Mouse (Mus musculus) layer of hippocampus, adult 11-12 months (tissue): ENCODE data around the gene Gm20388.

Source experiments
- DNase-seq: peaks from one replicate; pipeline ENCODE4 v3.0.0; 2022; ENCODE audit warnings: low spot score

Gm20388 gene

DNA sequence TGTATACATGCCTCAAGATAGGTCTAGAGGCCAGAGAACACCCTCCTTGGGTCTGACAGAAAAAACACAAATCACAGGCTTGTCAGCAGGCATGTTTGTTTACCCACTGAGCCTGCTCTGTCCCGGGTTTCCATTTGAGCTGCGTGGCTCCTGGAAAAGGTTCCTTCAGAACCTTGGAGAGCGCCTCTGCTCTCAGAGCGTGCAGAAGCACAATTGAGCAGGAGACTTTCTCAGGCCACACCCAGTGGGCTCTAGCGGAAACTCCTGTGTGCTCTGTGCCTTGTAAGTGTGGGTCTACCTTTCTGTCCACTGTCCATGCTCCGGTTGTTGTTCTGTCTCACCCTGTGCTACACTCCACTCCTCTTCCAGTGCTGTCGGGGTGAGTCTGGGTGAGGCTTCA, 1825.6 kb downstream of the Gm20388 start:
- DNase-seq, result no peak

DNA sequence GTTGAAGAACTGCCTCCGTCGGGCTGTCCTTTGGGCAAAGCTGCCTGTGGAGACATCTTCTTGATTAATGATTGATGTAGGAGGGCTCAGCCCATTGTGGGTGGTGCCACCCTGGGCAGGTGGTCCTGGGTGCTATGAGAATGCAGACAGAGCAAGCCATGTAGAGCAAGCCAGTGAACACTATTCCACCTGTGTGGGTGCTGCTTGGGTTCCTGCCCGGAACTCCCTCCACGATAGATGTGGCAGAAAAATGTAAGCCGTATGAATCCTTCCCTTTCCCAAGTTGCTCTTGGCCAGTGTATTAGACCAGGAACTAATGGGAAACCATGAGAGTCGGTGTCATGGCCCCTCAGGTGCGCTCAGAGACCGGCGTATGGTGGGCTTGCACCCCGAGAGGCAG, 1830.1 kb downstream of the Gm20388 start:
- DNase-seq, result no peak

DNA sequence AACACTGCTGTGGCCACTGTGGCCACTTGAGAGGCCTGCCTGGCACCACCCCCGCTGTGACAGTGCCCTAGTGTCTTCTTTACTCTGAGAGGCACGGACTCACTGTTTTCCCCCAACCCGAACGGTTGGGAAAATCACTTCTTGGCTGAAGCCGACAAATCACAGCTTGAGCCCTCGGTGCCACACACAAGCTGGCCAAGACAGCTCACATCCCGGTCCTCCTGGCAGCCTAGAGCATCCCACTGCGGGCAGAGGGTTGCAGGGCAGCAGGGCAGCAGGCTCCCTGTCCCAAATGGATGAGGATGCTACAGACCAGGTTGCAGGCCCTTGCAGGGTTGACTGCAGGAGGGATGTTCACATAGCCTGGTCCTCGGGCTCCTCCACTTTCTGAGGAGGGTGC, 1838.9 kb downstream of the Gm20388 start:
- no peak for DNase-seq

DNA sequence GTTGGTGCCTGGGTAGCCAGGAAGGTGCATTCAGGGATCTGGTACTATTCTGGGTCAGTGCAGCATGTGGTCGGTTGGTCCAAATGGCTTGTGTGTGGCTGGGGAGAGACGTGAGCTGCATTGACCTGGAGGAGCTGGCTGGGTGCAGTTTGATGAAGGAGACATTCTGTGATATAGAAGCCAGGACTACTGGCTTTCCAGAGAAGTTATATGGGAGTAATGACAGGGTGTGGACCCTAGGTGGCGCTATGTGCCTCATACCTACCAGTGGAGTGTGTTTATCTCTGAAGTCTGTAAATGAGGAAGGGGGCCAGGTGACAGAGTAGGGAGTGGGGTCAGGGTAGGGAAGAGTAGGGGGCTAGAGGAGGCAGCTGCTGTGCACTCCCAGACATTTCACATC, 1839.9 kb downstream of the Gm20388 start:
- DNase-seq, result no peak

DNA sequence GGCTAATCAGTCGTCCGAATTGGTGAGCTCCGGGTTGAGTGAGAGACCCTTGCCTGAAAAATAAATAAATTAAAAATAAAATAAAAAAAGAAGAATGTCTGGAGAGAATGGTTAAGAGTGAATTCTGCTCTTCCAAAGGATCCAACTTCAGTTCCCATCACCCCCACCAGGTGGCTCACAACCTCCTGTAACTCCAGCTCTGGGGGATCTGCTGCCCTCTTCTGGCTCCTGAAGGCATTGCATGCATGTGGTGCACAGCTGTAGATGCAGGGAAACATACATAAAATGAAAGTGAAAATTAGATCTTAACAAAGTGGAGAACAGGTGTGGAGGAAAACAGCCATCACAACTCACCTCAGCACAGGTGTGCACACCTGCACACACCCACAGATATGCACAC, 1840.8 kb downstream of the Gm20388 start:
- peak; percentile 71 for DNase-seq

DNA sequence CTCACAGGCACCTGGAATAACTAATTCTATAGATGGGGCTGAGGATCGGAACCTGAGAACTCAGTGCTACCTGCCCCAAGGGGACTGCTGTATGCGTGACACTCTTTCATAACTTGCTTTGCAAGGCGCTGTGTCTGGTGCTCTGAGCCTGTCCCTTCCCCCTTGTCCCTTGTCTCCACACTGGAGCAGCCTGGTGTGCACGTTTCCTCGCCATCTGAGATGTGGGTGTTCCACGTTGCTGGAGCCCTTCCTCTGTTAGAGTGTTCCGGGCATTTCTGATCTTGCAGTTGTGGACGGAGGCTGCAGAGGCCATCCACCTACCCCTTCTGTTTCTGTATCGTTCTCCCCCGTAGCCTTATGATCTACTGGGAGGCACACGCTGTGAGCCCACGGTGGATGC, 1847.8 kb downstream of the Gm20388 start:
- no peak for DNase-seq

DNA sequence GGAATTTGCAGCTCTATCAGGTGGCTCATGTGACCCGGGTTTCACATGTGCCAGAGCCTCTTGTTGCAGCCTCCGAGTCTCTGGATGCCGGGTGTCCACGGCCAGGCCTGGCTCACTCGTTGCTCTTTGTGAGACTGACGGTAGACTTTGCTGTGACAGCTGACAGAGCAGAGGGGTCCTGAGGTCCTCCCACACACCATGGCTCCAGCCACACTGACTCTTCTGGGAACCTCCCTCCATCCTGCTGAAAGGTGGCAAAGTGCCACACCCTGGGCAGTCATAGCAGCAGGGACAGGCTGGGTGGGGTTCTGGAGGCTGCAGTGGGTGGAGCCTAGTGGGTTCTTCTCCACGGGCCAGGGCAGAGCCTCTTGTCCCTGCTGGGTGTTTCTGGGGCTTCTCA, 1849.8 kb downstream of the Gm20388 start:
- no peak for DNase-seq

DNA sequence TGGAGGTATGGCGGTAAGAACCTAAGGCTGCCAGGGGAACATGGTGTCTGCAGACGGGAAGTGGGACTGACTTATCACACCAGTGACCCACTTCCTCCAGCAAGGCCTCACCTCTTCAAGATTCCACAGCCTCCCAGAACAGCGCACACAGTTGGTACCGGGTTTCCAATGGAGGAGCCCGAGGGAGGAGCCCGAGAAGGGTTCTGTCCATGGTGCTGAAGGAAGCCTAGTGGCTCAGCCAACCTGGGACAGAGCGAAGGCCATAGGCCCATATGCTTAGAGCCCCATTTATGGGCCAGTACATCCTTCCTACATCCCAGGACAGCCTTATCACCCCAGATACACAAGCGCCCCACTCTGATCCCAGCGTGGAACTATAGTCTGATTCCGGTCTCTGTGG, 1850.8 kb downstream of the Gm20388 start:
- no peak for DNase-seq

DNA sequence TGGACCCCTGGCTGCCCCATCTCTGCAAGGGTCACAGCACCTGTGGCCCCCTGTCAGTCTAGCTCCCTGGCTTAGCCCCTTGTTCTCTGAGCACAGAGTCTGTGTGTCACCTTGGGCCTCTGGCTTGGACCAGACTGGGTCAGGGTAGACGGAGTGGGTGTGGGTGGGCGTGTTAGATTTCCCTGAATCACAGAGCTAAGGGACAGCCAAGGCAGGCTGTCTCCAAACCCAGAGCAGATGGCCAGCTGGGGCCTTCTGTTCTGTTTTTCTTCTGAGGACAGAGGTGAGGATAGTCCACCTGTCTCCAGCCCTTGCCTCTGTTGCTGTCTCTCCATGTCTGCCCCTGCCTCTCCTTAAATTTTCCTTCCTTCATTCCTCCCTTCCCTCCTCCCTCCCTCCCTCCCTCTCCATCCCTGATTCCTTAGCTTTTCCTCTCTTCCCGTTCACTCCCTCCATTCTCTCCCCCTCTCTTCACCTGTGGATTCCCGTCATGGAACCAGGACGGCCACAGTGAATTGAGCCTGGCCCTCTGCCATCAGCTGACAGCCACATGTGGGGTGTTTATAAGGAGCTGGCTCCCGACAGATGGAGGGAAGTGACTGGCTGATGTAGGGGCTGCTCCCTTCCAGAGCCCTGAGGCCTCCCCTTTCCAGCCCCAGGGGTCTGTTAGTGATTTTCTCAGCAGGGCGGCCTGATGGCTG, 1852.5 kb downstream of the Gm20388 start:
- DNase-seq, result no peak

DNA sequence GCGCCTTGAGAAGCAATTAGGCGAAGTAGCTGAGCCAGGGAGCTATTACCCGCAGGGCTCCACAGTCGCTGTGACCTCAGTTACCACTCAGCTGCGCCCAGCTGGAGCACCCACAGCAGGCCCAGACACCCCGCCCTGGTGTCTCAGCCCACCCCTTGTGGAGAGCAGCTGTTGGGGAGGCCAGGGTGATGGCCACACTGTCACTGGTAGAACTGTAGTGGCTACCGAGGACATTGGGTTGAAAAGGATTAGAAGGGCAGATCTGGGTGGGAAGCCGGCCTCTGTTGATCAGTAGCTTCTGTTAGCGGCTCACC, 1853.0 kb downstream of the Gm20388 start:
- no peak for DNase-seq

DNA sequence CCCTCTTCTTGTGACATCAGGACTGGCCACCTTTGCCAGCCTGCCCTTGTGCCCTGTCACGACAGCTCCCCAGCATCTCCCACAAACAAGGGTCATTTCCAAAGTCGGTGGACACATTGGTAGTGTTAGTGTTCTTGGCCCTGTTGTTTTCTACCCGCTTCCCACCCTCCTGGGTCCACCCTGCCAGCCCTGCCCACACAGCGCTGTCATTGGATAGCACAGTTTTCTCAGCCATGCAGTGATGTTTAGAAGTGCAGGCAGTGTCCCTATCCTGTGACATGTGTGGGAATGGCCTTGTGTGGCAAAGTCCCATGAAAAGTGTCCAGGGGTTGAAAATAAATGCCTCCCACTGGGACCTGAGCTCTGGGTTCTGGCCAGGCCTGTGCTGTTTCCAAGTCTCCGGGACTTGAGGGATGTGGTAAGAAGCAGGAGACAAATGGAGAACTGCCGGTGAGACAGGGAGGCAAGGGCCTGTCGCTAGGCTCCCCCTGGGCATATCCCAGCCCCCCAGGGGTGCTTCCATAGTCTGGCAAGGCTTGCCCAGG, 1855.0 kb downstream of the Gm20388 start:
- no peak for DNase-seq

DNA sequence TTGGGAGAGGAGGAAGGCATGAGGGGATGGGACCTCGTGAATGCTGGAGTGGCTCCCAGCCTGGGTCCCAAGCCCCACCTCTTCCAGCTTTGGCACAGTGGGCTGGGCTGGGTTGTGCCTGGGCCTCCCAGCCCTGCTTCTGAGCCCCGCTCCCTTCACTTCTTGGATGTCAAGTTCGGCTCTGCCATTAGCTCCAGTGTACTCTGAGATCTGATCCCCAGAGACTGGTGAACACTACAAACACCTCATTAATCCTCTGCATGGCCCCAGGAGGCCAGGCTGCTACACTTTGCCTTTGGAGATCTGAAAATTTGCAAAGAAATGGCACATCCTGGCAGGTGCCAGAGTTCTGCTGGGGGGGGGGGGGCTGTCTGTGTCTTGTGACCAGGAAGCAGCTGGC, 1858.5 kb downstream of the Gm20388 start:
- DNase-seq, result no peak

DNA sequence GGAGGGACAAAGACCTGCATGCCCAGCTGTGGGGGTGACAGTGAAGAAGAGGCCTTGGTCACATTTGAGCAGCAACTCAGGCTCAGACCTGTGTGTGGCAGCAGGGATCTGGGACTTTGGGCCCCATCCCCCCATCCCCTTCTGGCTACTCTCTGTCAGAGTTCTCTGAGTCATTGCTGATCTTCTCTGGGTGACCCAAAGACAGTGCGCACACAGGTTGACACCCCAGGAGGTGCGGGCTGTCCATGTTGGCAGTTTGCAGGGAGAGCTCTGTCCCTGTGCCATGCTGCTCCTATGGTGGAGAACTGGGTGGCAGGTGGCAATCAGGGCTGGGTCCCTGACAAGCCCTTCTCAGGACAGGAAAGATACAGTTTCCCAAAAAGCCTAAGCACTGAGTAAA, 1859.0 kb downstream of the Gm20388 start:
- DNase-seq, result no peak

DNA sequence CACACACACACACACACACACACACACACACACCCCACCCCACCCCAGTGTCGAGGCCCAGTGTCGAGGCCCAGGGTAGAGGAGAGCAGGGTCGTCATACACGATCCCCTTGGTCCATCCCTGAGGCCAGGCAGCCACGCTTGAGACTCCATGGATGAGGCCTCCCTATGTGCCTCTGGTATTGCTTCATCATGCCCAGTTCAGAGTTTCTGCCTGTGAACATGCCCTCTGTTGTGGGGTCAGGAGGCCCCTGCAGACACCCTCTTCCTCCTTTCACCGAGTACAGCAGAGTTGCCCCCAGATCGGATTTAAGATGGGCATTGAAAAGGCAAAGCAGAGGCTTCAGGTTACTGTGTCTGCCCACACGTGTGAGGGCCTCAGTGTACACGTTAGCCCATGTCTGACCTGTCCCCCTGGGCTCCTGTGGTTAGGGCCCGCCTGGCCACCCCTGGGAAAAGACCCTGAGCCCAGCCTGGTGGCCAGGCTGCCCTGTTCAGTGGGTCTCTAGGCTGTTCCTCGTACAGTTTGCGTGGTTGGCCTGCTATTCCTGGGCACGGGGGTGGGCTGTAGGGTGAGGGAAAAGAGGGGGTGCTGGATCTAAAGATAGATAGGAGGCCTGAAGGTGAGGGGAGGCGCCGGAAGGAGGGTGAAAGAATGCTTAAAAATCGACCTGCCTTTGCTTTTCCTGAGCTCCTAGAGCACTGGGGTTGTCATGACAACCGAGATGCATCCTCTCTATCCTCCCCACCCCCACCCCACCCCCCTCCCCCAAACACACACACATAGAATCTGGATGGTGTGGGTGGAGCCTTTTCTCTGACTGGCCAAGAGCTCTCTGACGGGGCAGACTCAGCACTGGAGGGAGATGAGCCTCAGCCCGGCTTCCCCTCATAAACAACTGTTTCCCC, 1860.5 kb downstream of the Gm20388 start:
- DNase-seq, result no peak

DNA sequence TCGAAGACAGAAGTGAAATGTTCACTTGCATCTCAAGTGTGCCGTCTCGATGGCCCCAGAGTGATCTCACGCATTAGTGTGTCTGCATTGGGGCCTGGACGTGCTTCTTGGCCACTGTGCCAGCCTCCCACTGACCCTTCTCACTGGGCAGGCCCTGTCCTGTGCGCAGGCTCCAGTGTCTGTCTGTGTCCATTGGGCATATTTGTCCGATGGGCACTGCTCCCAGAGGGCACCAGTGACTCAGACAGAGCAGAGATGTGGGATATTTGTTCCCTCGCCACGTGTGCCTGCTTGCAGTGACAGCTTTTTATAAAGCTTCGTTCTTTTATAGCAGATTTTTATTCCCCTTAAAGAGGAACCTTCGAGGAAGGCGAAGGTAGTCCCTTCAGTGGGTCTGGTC, 1863.2 kb downstream of the Gm20388 start:
- no peak for DNase-seq

DNA sequence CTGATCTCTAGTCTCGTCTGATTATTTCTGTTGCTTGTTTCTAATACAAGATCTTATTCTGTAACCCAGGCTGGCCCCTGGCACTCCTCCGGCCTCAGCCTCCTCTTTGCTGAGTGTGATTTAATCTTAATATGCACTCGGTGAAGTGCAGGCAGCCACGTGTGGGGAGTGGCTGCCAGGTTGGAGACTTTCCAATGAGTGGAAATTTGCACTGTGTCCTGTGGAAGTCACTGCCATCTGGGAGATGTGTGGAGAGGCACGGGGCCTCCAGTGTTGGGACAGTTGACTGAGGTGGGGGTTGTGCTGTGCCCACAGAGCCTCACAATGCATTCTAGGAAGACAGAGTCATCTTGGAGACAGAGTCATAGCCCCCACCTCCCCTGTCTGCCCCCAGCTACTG, 1871.9 kb downstream of the Gm20388 start:
- no peak for DNase-seq

DNA sequence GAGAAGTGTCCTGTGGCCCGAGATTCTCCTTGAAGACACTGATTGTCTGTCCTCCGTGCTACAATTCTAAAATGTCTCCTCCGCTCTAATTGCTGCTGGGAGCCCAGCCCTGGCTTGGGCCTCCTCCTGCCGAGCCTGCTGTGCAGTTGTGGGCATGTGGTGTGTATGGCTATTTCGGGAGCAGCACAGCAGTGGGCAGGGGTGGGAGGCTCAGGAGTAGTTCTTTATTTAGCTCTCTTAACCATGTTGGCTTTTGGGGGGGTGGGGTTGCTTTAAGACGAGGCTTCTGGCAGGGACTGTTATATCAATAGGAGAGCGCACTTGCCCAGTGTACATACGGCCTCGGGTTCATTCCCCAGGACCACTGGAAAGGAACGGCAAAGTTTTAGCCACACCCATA, 1875.9 kb downstream of the Gm20388 start:
- DNase-seq, result peak; percentile 39

DNA sequence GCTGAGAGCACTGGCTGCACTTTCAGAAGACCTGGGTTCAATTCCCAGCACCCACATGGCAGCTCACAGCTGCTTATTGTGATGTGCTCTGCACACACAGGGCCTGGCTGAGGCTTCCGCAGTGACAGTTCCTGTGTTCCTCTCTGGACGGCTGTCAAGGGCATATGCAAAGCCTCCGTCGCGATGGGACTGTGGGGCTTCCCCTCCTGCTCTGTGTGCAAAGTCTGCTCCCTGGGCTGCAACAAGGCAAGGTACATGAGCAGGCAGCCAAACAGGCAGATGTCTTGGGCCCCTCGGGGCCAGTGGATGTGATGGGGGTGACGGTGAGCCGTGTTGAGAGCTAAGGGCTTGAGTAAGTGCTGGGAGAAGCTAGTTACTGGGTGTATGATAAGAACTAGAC, 1878.1 kb downstream of the Gm20388 start:
- no peak for DNase-seq

DNA sequence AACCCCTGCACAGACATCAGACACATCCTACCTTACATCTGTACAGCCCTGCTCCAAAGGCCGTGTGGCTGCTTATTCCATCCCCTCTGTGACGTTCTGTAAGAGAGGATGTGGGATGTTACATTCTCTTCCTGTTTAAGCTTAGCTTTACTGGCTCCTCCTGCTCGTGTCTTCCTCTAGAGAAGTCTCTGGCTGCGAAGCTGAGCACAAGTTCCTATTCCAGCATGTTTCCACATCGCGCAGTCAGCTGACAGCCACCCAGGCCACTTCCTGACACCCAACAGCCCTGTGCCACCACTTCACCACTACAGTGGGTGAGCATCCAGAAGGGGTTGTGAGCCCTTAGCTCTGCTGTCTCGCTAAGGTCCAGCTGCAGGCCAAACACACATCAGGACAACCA, 1881.5 kb downstream of the Gm20388 start:
- peak; percentile 49 for DNase-seq

DNA sequence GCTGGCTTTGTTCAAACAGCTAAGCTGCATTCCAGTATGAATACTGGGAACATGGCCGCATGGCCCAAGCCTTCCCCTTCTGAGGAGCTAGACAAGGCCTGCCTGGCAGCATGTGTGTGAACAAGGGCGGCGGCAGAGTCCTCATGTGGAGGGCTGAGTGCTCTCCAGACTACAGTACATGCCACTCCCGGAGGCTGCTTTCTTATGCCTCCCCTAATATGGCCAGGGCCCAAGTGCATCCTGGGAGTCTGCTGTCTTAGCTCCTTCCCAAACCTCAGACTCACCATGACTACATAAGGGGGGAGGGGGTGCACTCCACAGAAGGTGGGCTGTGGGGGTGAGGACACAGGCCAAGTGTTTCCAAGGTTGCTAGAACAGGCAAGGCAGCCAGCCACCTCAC, 1882.0 kb downstream of the Gm20388 start:
- DNase-seq, result no peak

DNA sequence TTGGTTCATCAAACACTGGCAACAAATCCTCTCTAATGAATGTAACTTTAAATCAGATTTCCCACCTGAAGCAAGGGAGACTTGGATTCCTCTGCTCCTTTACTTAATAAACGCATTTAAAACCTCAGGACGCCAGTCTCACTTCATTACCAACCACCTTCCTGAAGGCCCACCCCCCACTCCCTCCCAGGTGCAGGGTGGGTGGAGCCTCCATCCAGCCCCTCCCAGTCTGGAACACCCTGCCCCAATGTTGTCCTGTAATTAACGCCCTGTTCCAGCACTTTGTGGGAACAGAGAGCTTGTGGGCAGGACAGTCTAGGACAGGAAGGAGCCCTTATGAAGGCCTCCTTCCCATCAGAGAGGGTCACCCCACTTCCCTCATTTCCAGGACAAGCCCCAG, 1883.5 kb downstream of the Gm20388 start:
- no peak for DNase-seq

DNA sequence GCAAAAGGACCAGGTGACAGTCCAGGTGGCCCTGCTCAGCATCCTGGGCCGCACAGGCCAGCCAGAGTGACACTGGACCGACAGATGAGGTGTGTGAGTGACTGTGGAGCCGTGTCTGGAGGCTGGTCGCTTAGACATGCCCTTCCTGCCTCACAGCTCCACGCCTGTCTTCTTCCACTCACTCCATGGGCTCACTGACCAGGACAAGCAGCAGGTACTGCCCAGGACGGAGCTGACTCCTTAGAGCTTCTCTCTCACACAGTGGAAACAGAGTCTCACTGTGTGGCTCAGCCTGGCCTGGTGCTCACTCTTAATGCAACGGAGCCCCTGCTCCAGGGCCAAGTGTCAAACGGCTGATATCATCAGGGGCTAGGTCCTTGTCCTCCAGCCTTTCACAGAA, 1884.8 kb downstream of the Gm20388 start:
- DNase-seq, result no peak

DNA sequence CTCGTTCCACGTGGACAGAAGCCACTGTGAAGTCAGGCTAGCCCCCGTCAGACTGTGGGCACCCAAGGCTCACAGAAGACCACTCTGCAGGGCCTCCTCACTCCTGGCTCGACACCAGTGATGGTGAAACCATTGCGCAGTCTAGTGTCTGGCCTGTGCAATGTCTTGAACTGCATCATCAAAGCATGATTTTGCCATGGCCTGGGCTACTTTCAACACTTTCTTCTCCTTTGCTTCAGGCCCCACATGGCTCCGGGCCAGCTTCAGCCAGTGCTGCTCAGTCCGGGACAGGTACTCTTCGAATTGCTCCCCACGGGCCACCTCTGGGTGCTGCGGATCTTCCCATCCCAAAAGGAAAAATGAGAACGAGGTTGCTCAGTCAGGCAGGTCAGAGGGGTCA, 1885.8 kb downstream of the Gm20388 start:
- no peak for DNase-seq

DNA sequence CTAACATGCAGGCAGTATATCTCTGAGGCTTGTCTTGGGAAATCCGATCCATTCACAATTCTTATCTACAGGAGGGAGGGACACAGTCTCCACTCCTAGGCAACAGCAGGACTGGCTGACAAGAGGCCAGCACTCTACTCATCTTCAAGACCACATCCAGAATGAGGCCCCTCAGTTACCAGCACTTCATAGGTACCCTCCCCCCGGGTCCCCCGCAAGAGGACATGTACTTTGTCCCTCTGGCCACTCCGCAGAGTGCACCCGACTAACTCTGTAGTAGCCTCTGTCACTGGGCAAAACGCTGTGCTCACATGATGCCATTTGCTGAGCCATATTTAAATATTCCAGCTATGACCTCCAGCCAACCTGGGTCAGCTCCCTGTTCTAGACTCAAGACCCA, 1887.8 kb downstream of the Gm20388 start:
- no peak for DNase-seq
